Mouse (Mus musculus) lung, embryonic 16.5 days (tissue): ENCODE results near the gene Wfdc10. TPM values are rescaled to one million over a fixed set of nuclear protein-coding genes. Genes with fewer than 3 reads are reported as not detected.

Experiments used
- polyA plus RNA-seq: library from polyadenylated mRNA; unstranded; fragments of >200 nt; fragmentation: Nextera tagmentation; extraction: Ambion mirVana; gene quantifications from 2 replicates; pipeline ENCODE4 v1.2.1, GENCODE M21; 2015

Gene Wfdc10
- polyA plus RNA-seq, 1 experiment from 2014 or later: 0.50 TPM

Other genes with a start within 250 kb of the Wfdc10 start
- 226 and 247 TPM in 2 replicates for gene Sdc4, start 212.2 kb upstream of the Wfdc10 start, polyA plus RNA-seq
- gene Sys1, start 199.1 kb upstream of the Wfdc10 start, polyA plus RNA-seq: 59.9 and 62.3 TPM in 2 replicates
- gene Gm20458, start 195.1 kb upstream of the Wfdc10 start, polyA plus RNA-seq: 7.9 and 15.2 TPM in 2 replicates
- not detected in 2 replicates for gene Trp53tg5, start 182.3 kb upstream of the Wfdc10 start, polyA plus RNA-seq
- gene Dbndd2, start 169.9 kb upstream of the Wfdc10 start, polyA plus RNA-seq: 13.0 and 23.4 TPM in 2 replicates
- 62.0 and 63.2 TPM in 2 replicates for gene Pigt, start 158.5 kb upstream of the Wfdc10 start, polyA plus RNA-seq
- gene Wfdc2, start 93.6 kb upstream of the Wfdc10 start, polyA plus RNA-seq: 486 and 558 TPM in 2 replicates
- gene Spint3, start 82.6 kb upstream of the Wfdc10 start, polyA plus RNA-seq: not detected in 2 replicates
- 0.92 and 1.4 TPM in 2 replicates for gene Wfdc6a, start 70.6 kb upstream of the Wfdc10 start, polyA plus RNA-seq
- gene Eppin, start 62.5 kb upstream of the Wfdc10 start, polyA plus RNA-seq: not detected in 2 replicates
- gene Wfdc6b, start 42.5 kb upstream of the Wfdc10 start, polyA plus RNA-seq: not detected in 2 replicates
- not detected in 2 replicates for gene Wfdc8, start 42.4 kb upstream of the Wfdc10 start, polyA plus RNA-seq
- not detected in 2 replicates for gene Wfdc16, start 17.2 kb upstream of the Wfdc10 start, polyA plus RNA-seq
- gene Wfdc9, start 537 bp downstream of the Wfdc10 start, polyA plus RNA-seq: not detected in 2 replicates
- gene Wfdc11, start 18.0 kb downstream of the Wfdc10 start, polyA plus RNA-seq: not detected in 2 replicates
- 0.20 and 0.46 TPM in 2 replicates for gene Wfdc13, start 29.1 kb downstream of the Wfdc10 start, polyA plus RNA-seq
- not detected in 2 replicates for gene Spint4, start 42.5 kb downstream of the Wfdc10 start, polyA plus RNA-seq
- gene Spint5, start 59.3 kb downstream of the Wfdc10 start, polyA plus RNA-seq: not detected in 2 replicates
- gene Wfdc3, start 89.9 kb downstream of the Wfdc10 start, polyA plus RNA-seq: 2.0 and 2.9 TPM in 2 replicates
- 61.3 and 71.9 TPM in 2 replicates for gene Dnttip1, start 89.9 kb downstream of the Wfdc10 start, polyA plus RNA-seq
- gene Ube2c, start 113.9 kb downstream of the Wfdc10 start, polyA plus RNA-seq: 494 and 533 TPM in 2 replicates
- 27.9 and 94.5 TPM in 2 replicates for gene Tnnc2, start 123.9 kb downstream of the Wfdc10 start, polyA plus RNA-seq
- gene Snx21, start 129.8 kb downstream of the Wfdc10 start, polyA plus RNA-seq: 23.9 and 30.6 TPM in 2 replicates
- gene Acot8, start 148.8 kb downstream of the Wfdc10 start, polyA plus RNA-seq: 21.9 and 24.5 TPM in 2 replicates
- gene Zswim3, start 149.1 kb downstream of the Wfdc10 start, polyA plus RNA-seq: 7.9 and 8.9 TPM in 2 replicates
- gene Zswim1, start 166.6 kb downstream of the Wfdc10 start, polyA plus RNA-seq: 16.6 and 16.9 TPM in 2 replicates
- gene Spata25, start 172.5 kb downstream of the Wfdc10 start, polyA plus RNA-seq: not detected in 2 replicates
- 156 and 161 TPM in 2 replicates for gene Ctsa, start 176.8 kb downstream of the Wfdc10 start, polyA plus RNA-seq
- gene Neurl2, start 177.4 kb downstream of the Wfdc10 start, polyA plus RNA-seq: 7.1 and 7.8 TPM in 2 replicates
- gene Pltp, start 201.7 kb downstream of the Wfdc10 start, polyA plus RNA-seq: 193 and 203 TPM in 2 replicates
- gene Pcif1, start 223.3 kb downstream of the Wfdc10 start, polyA plus RNA-seq: 75.3 and 75.8 TPM in 2 replicates